Mouse (Mus musculus): ENCODE data around the gene Itgal.

DNA sequence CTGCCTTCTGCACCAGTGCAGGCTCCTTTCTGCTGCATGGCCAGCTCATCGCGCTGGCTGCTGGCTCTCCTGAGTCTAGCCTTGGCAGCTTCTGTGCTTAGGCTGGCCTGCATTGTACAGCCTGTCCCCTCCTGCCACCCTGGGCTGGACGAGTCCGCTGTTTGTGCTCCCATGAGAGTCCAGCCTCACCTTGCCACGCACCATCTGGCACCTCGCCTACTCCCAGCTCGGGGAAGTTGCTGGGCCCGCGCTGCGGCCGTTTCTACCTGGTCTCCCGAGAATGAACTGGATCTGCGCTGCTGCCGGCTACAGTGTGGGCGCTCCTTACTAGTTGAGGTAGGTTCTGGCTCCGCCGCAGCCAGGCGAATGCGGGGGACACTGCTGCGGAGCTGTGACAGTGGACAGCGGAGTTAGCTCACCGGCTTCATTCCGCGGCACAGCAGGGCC, 67.4 kb downstream of the Itgal start:
- no peak for TF ChIP-seq CTCF (IDR thresholded peaks at IDR 0.05)
- TF ChIP-seq EP300 (IDR thresholded peaks at IDR 0.05) = no peak

Measured in lung, postnatal 0 days (tissue).